ENCODE assay signal across 8 mouse cellular contexts in genomic region chr7:108933794-108934731, GRCm38 (mm10). TPM values are rescaled to one million over a fixed set of nuclear protein-coding genes. Genes with fewer than 3 reads are reported as not detected.
DNase-seq lines count a peak whose midpoint lies in the region; ATAC-seq and TF ChIP-seq lines count a peak whose summit lies in the region.

Gene Eif3f (plus strand): TSS chr7:108934417.

- DNase-seq in heart, postnatal 10 days: peak; percentile 96 to 97
- peak; percentile 93 for DNase-seq in large intestine, adult 2 months (ENCODE audit: low read depth, low spot score)
- peak; percentile 93 for DNase-seq in liver, postnatal 0 days
- DNase-seq in testis, postnatal 10 days (ENCODE audit: low spot score): peak; percentile 93

- TF ChIP-seq EP300 in ES-Bruce4 (IDR thresholded peaks at IDR 0.05; ENCODE audit: insufficient read depth, low read depth, low read length): no peak
- peak; percentile 57; the same call in 1 of the 2 replicates for TF ChIP-seq EP300 in liver, postnatal 0 days (IDR thresholded peaks at IDR 0.05; ENCODE audit: low read depth)

- H3K36me3 ChIP-seq in ES-Bruce4 (ENCODE audit: control insufficient read depth, insufficient read depth, low read length, poor library complexity, severe bottlenecking): peaks cover 28% of the 10 kb centered on the region
- peaks cover 25% of the 10 kb centered on the region for H3K36me3 ChIP-seq in forebrain, embryonic 13.5 days (ENCODE audit: poor library complexity, severe bottlenecking)
- peaks cover 20% of the 10 kb centered on the region for H3K36me3 ChIP-seq in liver, postnatal 0 days (replicated peaks; ENCODE audit: insufficient read depth, low read length)
- H3K36me3 ChIP-seq in neural tube, embryonic 14.5 days (ENCODE audit: control insufficient read depth, insufficient read depth, low read length): peaks cover 18% of the 10 kb centered on the region

- intact Hi-C loops in heart, postnatal 10 days (cut with DNase I): loop anchor here (1.0 to 5.0 kb wide), 2 partner anchors 82 to 119 kb away; partner anchors contain the start of gene Olfr516

- peak within 1 kb of the TSS; percentile 97 for H3K4me3 ChIP-seq in ES-Bruce4 (ENCODE audit: low read depth, low read length)
- peak within 1 kb of the TSS; percentile 99 for H3K4me3 ChIP-seq in forebrain, embryonic 13.5 days
- peak within 1 kb of the TSS; percentile 91 for H3K4me3 ChIP-seq in liver, postnatal 0 days (ENCODE audit: low read depth, low read length)
- peak within 1 kb of the TSS; percentile 61 for H3K4me3 ChIP-seq in neural tube, embryonic 14.5 days (ENCODE audit: low read depth, low read length)

- TF ChIP-seq POLR2A in ES-Bruce4 (IDR thresholded peaks at IDR 0.05; ENCODE audit: insufficient read depth, low read length): peak; percentile 13

- peak within 1 kb of the TSS; percentile 92 for H3K4me2 ChIP-seq in forebrain, embryonic 13.5 days
- H3K4me2 ChIP-seq in liver, postnatal 0 days (ENCODE audit: low read depth, low read length): peak within 1 kb of the TSS; percentile 91
- H3K4me2 ChIP-seq in neural tube, embryonic 14.5 days (ENCODE audit: low read depth, low read length): peak within 1 kb of the TSS; percentile 91

- WGBS in forebrain, embryonic 13.5 days: 2% methylated on average over 50 of the region's 50 CpGs
- 2% methylated on average over 50 of the region's 50 CpGs for WGBS in large intestine, adult 2 months
- WGBS in liver, postnatal 0 days (ENCODE audit: insufficient replicate concordance): 2% methylated on average over 50 of the region's 50 CpGs
- 2% methylated on average over 47 of the region's 50 CpGs for WGBS in neural tube, embryonic 14.5 days

- H3K9ac ChIP-seq in ES-Bruce4 (ENCODE audit: low read depth, poor library complexity, severe bottlenecking): peak within 1 kb of the TSS; percentile 99
- peak within 1 kb of the TSS; percentile 94 for H3K9ac ChIP-seq in forebrain, embryonic 13.5 days
- H3K9ac ChIP-seq in liver, postnatal 0 days (replicated peaks): peak within 1 kb of the TSS; percentile 90
- H3K9ac ChIP-seq in neural tube, embryonic 14.5 days (replicated peaks; ENCODE audit: low read depth, low read length): peak within 1 kb of the TSS; percentile 59

- H3K27ac ChIP-seq in ES-Bruce4 (ENCODE audit: insufficient read depth, low read length): no peak within 1 kb of the TSS
- H3K27ac ChIP-seq in forebrain, embryonic 13.5 days: peak within 1 kb of the TSS; percentile 77
- peak within 1 kb of the TSS; percentile 90 for H3K27ac ChIP-seq in liver, postnatal 0 days (ENCODE audit: low read depth)
- H3K27ac ChIP-seq in neural tube, embryonic 14.5 days (ENCODE audit: low read depth, low read length): peak within 1 kb of the TSS; percentile 80

- H3K27me3 ChIP-seq in ES-Bruce4 (ENCODE audit: control insufficient read depth, insufficient read depth, low read length, poor library complexity, severe bottlenecking): no peaks in the 10 kb centered on the region
- no peaks in the 10 kb centered on the region for H3K27me3 ChIP-seq in forebrain, embryonic 13.5 days
- no peaks in the 10 kb centered on the region for H3K27me3 ChIP-seq in liver, postnatal 0 days (ENCODE audit: insufficient read depth, low read length)
- no peaks in the 10 kb centered on the region for H3K27me3 ChIP-seq in neural tube, embryonic 14.5 days (ENCODE audit: control insufficient read depth, insufficient read depth, low read length)

- peak; percentile 93 for ATAC-seq in cerebellum, adult (ENCODE audit: insufficient number of reproducible peaks, low FRiP score, low TSS enrichment)
- peak; percentile 99 for ATAC-seq in forebrain, embryonic 13.5 days
- ATAC-seq in liver, postnatal 0 days: peak; percentile 97
- peak; percentile 97 for ATAC-seq in neural tube, embryonic 14.5 days (ENCODE audit: low read depth)

- H3K9me3 ChIP-seq in ES-Bruce4 (replicated peaks; ENCODE audit: control insufficient read depth, insufficient read depth, low read length, poor library complexity, severe bottlenecking): no peaks in the 10 kb centered on the region
- H3K9me3 ChIP-seq in forebrain, embryonic 13.5 days (replicated peaks): no peaks in the 10 kb centered on the region
- no peaks in the 10 kb centered on the region for H3K9me3 ChIP-seq in liver, postnatal 0 days (ENCODE audit: low read length)
- no peaks in the 10 kb centered on the region for H3K9me3 ChIP-seq in neural tube, embryonic 14.5 days (ENCODE audit: control insufficient read depth, low read length)

- TF ChIP-seq CTCF in ES-Bruce4 (IDR thresholded peaks at IDR 0.05; ENCODE audit: low read depth, low read length): peak; percentile 61
- peak; percentile 94 for TF ChIP-seq CTCF in liver, postnatal 0 days (IDR thresholded peaks at IDR 0.05; ENCODE audit: low read depth)

- H3K4me1 ChIP-seq in ES-Bruce4 (ENCODE audit: control insufficient read depth, insufficient read depth, low read length): no peaks in the 10 kb centered on the region
- peaks cover 20% of the 10 kb centered on the region for H3K4me1 ChIP-seq in forebrain, embryonic 13.5 days
- peaks cover 13% of the 10 kb centered on the region for H3K4me1 ChIP-seq in liver, postnatal 0 days (ENCODE audit: insufficient read depth)
- peaks cover 15% of the 10 kb centered on the region for H3K4me1 ChIP-seq in neural tube, embryonic 14.5 days (ENCODE audit: control insufficient read depth, insufficient read depth, low read length)

RNA-seq across cellular contexts. Expression of gene Eif3f, which starts in this region (rescaled TPM):
- polyA plus RNA-seq in ES-Bruce4 (2011; ENCODE audit: insufficient read depth, insufficient read length, low read depth, missing spikeins): 223 and 235 TPM in 2 replicates
- 84.0 and 84.5 TPM in 2 replicates for polyA plus RNA-seq in forebrain, embryonic 13.5 days (2015; fragmentation: Nextera tagmentation; extraction: Ambion mirVana)
- 100 to 1,000 TPM; 112 to 117 TPM for total RNA-seq in heart, postnatal 10 days (2021)
- 126 and 162 TPM in 2 replicates for polyA plus RNA-seq in large intestine, adult 2 months (2012; rRNA removed)
- 34.6 and 36.9 TPM in 2 replicates for polyA plus RNA-seq in liver, postnatal 0 days (2015; fragmentation: Nextera tagmentation; extraction: Ambion mirVana)
- 81.2 and 84.4 TPM in 2 replicates for polyA plus RNA-seq in neural tube, embryonic 14.5 days (2014; fragmentation: Nextera tagmentation; extraction: Ambion mirVana)
